In genomic region chr16:31081125-31081664, GRCm38 (mm10) we compare ENCODE assay signal across 8 mouse cellular contexts. TPM values are rescaled to one million over a fixed set of nuclear protein-coding genes. Genes with fewer than 3 reads are reported as not detected.
DNase-seq lines count a peak whose midpoint lies in the region; ATAC-seq and TF ChIP-seq lines count a peak whose summit lies in the region.

TSS of gene Xxylt1 (minus strand) at chr16:31081432.

- WGBS in embryonic facial prominence, embryonic 14.5 days, result 0% methylated on average over 20 of the region's 54 CpGs
- WGBS in heart, adult 2 months, result under 1% methylated on average over 54 of the region's 54 CpGs
- under 1% methylated on average over 54 of the region's 54 CpGs for WGBS in limb, embryonic 13.5 days
- WGBS in midbrain, embryonic 16.5 days, result 0% methylated on average over 48 of the region's 54 CpGs

- peak; percentile 95 for DNase-seq in 3T3-L1 (ENCODE audit: low read depth, low spot score)
- peak; percentile 77 to 88 for DNase-seq in adrenal gland, postnatal 4 days (ENCODE audit: low spot score in 2 of 2)
- peak; percentile 98 for DNase-seq in embryonic facial prominence, embryonic 14.5 days (ENCODE audit: low spot score)
- peak; percentile 96 to 97 for DNase-seq in heart, adult 2 months
- peak; percentile 93 to 95 for DNase-seq in kidney, adult 8-10 months
- DNase-seq in spleen, postnatal 10 days (ENCODE audit: low spot score in 2 of 2), result peak; percentile 82 to 91

- no peaks in the 10 kb centered on the region for H3K36me3 ChIP-seq in embryonic facial prominence, embryonic 14.5 days (ENCODE audit: control insufficient read depth, insufficient read depth, low read length)
- no peaks in the 10 kb centered on the region for H3K36me3 ChIP-seq in heart, adult 2 months (ENCODE audit: control insufficient read depth, insufficient read depth, low read length)
- H3K36me3 ChIP-seq in limb, embryonic 13.5 days, result peaks cover 4% of the 10 kb centered on the region; the same call in 1 of the 2 replicates
- H3K36me3 ChIP-seq in midbrain, embryonic 16.5 days (ENCODE audit: control insufficient read depth, insufficient read depth, low read length), result no peaks in the 10 kb centered on the region

- H3K79me2 ChIP-seq in heart, adult 2 months (replicated peaks; ENCODE audit: control insufficient read depth, insufficient read depth, low read length), result no peaks in the 10 kb centered on the region

- peak within 1 kb of the TSS; percentile 74 for H3K9ac ChIP-seq in embryonic facial prominence, embryonic 14.5 days (ENCODE audit: low read depth, low read length)
- peak within 1 kb of the TSS; percentile 85 for H3K9ac ChIP-seq in heart, adult 2 months (ENCODE audit: low read depth, low read length)
- peak within 1 kb of the TSS; percentile 77 for H3K9ac ChIP-seq in limb, embryonic 13.5 days
- peak within 1 kb of the TSS; percentile 88 for H3K9ac ChIP-seq in midbrain, embryonic 16.5 days (ENCODE audit: low read depth, low read length)

- H3K4me2 ChIP-seq in embryonic facial prominence, embryonic 14.5 days (ENCODE audit: low read depth, low read length), result peak within 1 kb of the TSS; percentile 98
- peak within 1 kb of the TSS; percentile 96 for H3K4me2 ChIP-seq in limb, embryonic 13.5 days (replicated peaks)
- H3K4me2 ChIP-seq in midbrain, embryonic 16.5 days (ENCODE audit: low read length), result peak within 1 kb of the TSS; percentile 89

- intact Hi-C loops in heart, adult 2 months (cut with DNase I), result loop anchor here (5.0 kb wide), 1 partner anchor 271 kb away; no protein-coding TSS in a partner anchor

- H3K4me3 ChIP-seq in embryonic facial prominence, embryonic 14.5 days (ENCODE audit: low read depth, low read length), result peak within 1 kb of the TSS; percentile 80
- peak within 1 kb of the TSS; percentile 82 for H3K4me3 ChIP-seq in heart, adult 2 months
- peak within 1 kb of the TSS; percentile 81 for H3K4me3 ChIP-seq in limb, embryonic 13.5 days
- H3K4me3 ChIP-seq in midbrain, embryonic 16.5 days (ENCODE audit: low read depth, low read length), result peak within 1 kb of the TSS; percentile 90

- no peak for TF ChIP-seq EP300 in heart, adult 2 months (IDR thresholded peaks at IDR 0.05; ENCODE audit: insufficient read depth, low read depth, low read length)

- TF ChIP-seq CTCF in heart, adult 2 months (IDR thresholded peaks at IDR 0.05), result peak; percentile 60

- H3K27me3 ChIP-seq in embryonic facial prominence, embryonic 14.5 days (replicated peaks; ENCODE audit: control insufficient read depth, insufficient read depth, low read length), result no peaks in the 10 kb centered on the region
- no peaks in the 10 kb centered on the region for H3K27me3 ChIP-seq in heart, adult 2 months (ENCODE audit: control insufficient read depth, insufficient read depth, low read length)
- H3K27me3 ChIP-seq in limb, embryonic 13.5 days, result no peaks in the 10 kb centered on the region
- no peaks in the 10 kb centered on the region for H3K27me3 ChIP-seq in midbrain, embryonic 16.5 days (ENCODE audit: control insufficient read depth, insufficient read depth, low read depth, low read length)

- TF ChIP-seq POLR2A in heart, adult 2 months (IDR thresholded peaks at IDR 0.05; ENCODE audit: insufficient read depth, low read depth, low read length), result 0 out of 2 replicates have a peak, but pooled peaks have one; percentile 32

- no peaks in the 10 kb centered on the region for H3K9me3 ChIP-seq in embryonic facial prominence, embryonic 14.5 days (ENCODE audit: control insufficient read depth, low read length)
- H3K9me3 ChIP-seq in limb, embryonic 13.5 days, result no peaks in the 10 kb centered on the region
- H3K9me3 ChIP-seq in midbrain, embryonic 16.5 days (replicated peaks; ENCODE audit: control insufficient read depth, low read length, poor library complexity, severe bottlenecking), result no peaks in the 10 kb centered on the region

- peak within 1 kb of the TSS; percentile 89 for H3K27ac ChIP-seq in embryonic facial prominence, embryonic 14.5 days (replicated peaks; ENCODE audit: low read depth, low read length)
- H3K27ac ChIP-seq in heart, adult 2 months, result peak within 1 kb of the TSS; percentile 87
- peak within 1 kb of the TSS; percentile 90 for H3K27ac ChIP-seq in limb, embryonic 13.5 days
- H3K27ac ChIP-seq in midbrain, embryonic 16.5 days (ENCODE audit: low read length), result peak within 1 kb of the TSS; percentile 92

- peak; percentile 99 for ATAC-seq in embryonic facial prominence, embryonic 14.5 days (ENCODE audit: low read depth)
- ATAC-seq in limb, embryonic 13.5 days (ENCODE audit: low FRiP score, low read depth), result peak; percentile 98
- peak; percentile 99 for ATAC-seq in midbrain, embryonic 16.5 days

- H3K4me1 ChIP-seq in embryonic facial prominence, embryonic 14.5 days (ENCODE audit: control insufficient read depth, insufficient read depth, low read length), result peaks cover 9% of the 10 kb centered on the region
- H3K4me1 ChIP-seq in heart, adult 2 months (ENCODE audit: control insufficient read depth, insufficient read depth, low read length), result peaks cover 5% of the 10 kb centered on the region
- peaks cover 14% of the 10 kb centered on the region for H3K4me1 ChIP-seq in limb, embryonic 13.5 days
- peaks cover 20% of the 10 kb centered on the region for H3K4me1 ChIP-seq in midbrain, embryonic 16.5 days (ENCODE audit: control insufficient read depth, insufficient read depth, low read length)

RNA-seq across cellular contexts. Expression of gene Xxylt1, which starts in this region (rescaled TPM):
- 10 to 100 TPM; 22.2 to 22.7 TPM for total RNA-seq in adrenal gland, postnatal 4 days (2021)
- 19.1 and 21.2 TPM in 2 replicates for polyA plus RNA-seq in embryonic facial prominence, embryonic 14.5 days (2014; fragmentation: Nextera tagmentation; extraction: Ambion mirVana)
- total RNA-seq in heart, adult 2 months (2021), result 10 to 100 TPM; 10.5 to 11.5 TPM
- polyA plus RNA-seq in heart, adult 2 months (2012; rRNA removed), result 13.5 and 21.5 TPM in 2 replicates
- 17.9 and 18.3 TPM in 2 replicates for polyA plus RNA-seq in limb, embryonic 13.5 days (2015; fragmentation: Nextera tagmentation; extraction: Ambion mirVana)
- polyA plus RNA-seq in midbrain, embryonic 16.5 days (2015; fragmentation: Nextera tagmentation; extraction: Ambion mirVana), result 12.4 and 13.7 TPM in 2 replicates

Comparison
In these comparisons a context has a peak if more than half of its experiments do, and no peak if none do; other contexts are left out.
1. Peak in every context shown above with its lines: DNase-seq, ATAC-seq, H3K4me3 ChIP-seq and H3K27ac ChIP-seq.